Mouse (Mus musculus): Measurements from ENCODE around the gene Cldn12.

Gene Cldn12

DNA sequence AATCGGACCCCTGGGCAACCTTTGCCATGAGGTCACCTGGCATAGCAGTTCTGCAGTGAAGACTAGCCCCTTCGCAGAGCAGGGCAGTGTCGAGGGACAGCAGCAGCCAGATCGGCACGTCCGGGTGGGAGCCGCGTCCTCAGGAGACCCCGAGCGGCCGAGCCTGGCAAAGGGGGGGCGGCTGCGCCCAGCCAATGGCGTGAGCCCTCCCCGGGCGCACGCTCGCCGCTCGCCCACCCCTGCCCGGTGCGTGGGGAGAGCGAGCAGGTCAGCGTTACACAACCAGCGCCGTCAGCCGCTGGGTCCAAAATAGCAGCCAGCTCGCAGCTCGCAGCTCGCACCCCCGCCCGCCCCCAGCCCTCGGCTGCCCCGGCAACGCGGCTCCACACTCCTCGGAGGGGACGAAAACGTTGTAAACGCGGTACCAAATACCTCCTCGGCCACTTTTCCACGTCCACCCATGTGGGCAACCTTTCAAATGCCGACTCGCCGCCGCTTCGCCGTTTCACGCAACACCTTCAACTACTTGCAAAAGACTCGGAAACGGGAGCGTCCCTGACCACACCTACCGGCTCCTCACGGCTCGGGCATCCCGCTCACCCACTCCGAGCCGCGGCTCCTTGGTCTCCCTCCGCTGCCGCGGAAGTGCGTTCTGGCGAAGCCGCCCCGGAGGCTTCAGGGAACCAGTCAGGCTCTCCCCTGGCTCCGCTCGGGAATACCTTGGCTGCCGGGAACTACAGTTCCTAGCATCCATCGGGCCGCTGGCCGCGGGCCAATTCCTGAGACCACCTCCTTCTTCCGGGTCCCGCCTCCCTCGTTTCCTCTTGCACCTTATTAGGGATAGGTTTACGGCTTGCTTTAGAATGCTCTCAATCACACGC, at the start of gene Cldn12:
Cldn12 (minus strand) TSS at position 763 of the 881 bp plus-strand sequence.
- no peak for DNase-seq (ENCODE audit: low read depth, low spot score)

DNA sequence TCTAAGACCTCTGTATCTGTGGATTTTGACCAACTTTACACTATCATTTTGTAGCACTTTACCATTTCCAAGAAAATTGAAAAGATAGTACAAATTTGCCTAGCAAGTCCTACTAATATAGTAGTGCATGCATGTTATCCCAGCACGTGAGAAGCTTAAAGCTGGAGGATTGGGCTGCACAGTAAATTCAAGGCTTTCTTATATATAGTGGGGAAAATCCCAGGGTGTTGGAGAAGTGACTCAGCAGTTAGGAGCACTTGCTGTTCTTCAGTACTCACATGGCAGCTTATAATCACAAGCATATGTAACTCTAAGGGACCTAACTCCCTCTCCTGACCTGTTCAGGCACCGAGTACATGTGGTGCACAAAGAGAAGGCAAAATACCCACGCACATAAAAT, 47.7 kb upstream of the Cldn12 start:
- no peak for DNase-seq (ENCODE audit: low read depth, low spot score)

DNA sequence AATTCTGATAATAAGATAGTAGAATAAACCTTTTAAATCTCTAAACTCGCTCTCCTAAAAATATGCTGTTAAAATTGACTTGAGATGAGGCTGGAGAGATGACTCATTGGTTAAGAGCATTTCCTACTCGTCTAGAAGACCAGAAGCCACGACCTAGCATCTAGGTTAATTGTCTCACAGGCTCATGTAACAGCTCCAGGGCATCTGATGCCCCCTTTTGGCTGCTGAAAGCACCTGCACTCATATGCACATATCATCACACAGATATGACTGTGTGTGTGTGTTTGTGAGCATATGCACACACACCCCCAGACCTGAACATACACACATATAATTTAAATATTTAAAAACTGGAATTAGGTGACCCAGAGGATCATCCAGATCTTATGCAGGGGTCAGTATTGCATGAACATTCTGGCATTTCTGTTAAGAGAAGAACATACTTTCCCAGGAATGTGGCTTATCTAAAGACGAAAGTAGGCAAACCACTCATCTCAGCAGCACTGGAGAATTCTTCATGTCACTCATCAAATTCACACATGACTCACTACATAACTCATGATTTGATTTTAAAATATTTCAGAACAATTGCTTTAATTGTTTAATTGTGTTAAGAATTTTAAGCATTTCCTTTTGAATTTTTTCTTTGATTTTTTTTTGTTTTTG, 46.4 kb upstream of the Cldn12 start:
- DNase-seq (ENCODE audit: low read depth, low spot score) = no peak

DNA sequence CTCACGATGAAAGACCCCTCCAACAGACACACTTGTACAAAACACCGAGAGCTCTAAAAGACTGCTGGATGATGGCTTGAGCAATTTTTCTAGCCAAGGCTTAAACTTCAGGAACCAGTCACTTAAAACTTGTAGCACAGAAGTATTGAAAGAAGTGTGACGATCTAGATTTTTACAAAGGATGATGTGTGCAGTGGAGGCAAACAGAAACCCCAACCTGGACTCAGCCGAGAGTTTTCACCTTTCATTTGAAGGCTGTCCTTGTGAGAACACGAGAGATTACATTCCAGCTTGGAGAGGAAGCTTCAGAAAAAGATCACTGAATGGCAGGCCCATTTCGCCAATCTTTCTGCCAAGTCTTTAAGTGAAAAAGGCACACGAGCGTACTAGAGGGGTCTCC, 45.0 kb upstream of the Cldn12 start:
- DNase-seq (ENCODE audit: low read depth, low spot score) = no peak

DNA sequence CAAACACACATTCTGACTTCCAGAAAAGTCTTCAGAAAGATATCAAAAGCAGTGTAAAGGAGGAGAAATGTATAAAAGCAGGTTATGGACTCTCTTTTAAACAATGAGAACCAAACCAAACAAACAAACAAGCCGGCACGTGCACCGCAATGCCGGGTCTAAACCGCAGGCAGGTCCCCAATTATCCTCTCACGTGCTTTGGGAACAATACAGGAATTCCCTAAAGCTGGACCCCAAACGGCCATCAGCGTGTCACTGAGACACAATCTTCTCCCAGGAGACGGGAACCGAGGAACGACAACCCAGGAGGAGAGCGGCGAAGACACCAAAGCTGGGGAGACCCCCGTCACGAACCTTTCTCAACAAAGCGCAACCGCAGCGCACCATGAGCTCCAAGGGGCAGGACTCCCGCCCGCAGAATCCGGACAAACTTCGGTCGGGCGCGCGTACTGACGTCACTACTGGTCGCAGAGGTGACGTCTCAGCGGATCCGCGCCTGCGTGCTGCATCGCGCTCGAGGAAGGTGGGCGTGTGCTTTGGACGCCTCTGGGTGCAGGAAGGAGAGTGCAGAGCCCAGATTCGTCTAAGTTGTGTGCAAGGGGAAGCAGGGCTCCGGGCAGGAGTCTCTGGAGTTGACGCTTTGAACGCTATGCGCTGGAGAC, 44.5 kb upstream of the Cldn12 start, which contains the start of gene Gtpbp10:
Gtpbp10 (minus strand) TSS at position 460 of the 662 bp plus-strand sequence.
- peak; percentile 61 for DNase-seq (ENCODE audit: low read depth, low spot score)

DNA sequence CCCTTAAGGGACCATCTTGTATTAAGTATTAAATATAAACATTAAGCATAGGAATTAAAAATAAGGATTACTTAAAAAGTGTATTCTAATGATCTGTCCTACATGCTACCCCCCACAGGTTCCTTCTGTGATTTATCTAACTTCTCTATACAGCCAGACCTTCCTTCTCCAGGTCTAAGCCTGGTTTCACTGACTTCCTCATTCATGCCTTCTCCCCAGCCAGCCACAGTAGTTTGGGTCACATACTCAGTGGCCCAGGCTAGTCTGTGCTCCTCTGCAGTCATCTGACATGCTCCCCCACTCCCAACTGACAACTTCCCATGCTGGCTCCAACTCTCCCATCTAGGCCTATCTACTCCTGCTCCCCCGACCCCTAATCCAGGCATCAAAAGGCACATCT, 36.4 kb upstream of the Cldn12 start:
- DNase-seq (ENCODE audit: low read depth, low spot score) = no peak

DNA sequence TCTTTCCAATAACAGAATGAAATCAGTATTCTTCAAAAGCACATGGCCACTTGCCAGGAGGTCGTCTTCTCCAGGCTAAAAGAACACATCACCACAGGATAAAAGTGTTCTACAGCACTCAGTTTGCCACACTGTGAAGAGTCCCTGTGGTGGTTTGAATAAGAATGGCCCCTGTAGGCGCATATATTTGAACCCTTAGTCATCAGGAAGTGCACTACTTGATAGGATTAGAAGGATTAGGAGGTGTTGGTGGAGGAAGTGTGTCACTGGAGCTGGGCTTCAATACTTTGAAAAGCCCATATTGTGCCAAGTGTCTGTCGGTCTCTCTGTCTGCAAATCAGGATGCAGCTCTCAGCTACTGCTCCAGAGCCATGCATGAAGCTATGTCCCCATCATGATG, 25.6 kb upstream of the Cldn12 start:
- no peak for DNase-seq (ENCODE audit: low read depth, low spot score)

DNA sequence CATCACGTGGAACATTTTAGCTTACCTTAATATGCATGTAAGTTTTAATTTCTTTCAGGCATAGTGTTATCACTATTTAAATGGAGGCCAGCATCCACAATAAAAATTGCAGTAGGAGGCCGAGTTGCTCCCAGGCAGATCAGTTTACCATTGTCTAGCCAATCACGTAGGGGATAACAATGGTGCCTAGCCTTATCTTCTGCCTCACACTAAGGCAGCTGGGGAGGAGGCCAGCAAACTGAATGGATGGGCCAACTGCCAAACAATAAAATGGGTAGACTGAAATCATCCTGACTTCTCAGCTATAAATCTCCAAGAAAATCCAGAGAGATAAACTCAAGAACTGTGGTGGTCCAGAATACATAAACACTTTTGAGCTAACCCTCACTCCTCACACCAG, 25.0 kb upstream of the Cldn12 start:
- no peak for DNase-seq (ENCODE audit: low read depth, low spot score)

DNA sequence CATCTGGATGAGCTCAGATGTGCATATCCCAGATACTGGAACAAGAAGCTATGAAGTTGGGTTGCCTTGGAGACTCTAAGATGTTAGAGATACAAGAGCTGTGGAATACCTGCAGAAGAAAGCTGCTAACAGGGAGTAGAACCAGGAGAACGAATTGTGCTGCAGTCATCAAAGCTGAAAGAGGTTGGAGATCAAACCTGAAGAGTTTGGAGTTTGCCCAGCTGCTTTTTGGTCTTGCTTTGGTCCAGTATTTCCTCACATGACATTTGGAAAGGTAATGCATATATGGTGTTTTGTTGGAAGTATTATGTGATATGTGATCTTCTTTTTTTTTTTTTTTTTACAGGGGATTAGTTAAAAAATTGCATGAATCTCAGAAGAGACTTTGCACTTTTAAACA, 21.4 kb upstream of the Cldn12 start:
- DNase-seq (ENCODE audit: low read depth, low spot score) = no peak

DNA sequence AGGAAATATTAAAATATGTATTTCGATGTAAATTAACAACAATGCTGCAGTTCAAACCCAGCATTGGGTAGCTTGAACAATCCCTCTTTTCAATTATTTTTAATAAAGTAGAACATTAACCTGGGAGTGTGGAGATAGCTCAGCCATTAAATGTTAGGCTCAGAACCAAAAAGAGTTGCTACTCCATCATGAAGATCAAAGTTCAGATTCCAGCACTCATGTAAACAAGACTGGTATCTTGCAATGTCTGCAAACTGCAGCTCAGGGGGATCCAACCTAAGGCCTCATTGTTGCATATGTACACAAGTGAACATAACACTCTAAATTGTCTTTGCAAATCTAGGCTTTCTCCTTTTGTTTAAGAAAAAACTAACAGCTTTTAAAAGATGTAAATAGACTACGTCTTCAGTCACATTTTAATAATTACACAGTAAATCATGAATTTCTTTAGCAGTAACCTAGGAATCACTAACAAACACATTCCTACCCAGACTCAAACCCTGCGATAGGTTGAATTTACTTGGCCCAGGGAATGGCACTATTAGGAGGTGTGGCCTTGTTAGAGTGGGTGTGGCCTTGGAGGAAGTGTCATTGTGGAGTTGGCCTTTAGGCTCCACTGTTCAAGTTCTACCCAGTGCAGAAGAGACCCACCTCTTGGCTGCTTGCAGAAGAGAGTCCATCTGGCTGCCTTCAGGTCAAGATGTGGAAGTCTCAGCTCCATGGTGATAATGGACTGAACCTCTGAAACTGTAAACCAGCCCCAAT, 19.1 kb upstream of the Cldn12 start:
- no peak for DNase-seq (ENCODE audit: low read depth, low spot score)

DNA sequence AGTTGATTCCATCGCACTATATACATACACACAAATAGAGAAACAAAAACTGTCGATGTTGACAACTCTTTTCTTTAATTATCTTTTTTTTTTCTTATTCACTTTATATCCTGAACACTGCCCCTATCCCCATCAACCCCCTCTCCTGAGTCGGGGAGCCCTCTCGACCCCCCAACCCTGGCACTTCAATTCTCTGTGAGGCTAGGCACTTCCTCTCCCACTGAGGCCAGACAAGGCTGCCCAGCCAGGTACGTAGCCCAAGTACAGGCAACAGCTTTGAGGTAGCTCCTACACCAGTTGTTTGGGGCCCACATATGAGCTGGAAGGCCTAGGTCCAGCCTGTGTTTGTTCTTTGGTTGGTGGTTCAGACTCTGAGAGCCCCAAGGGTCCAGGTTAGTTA, 653 bp upstream of the Cldn12 start:
- no peak for DNase-seq (ENCODE audit: low read depth, low spot score)

DNA sequence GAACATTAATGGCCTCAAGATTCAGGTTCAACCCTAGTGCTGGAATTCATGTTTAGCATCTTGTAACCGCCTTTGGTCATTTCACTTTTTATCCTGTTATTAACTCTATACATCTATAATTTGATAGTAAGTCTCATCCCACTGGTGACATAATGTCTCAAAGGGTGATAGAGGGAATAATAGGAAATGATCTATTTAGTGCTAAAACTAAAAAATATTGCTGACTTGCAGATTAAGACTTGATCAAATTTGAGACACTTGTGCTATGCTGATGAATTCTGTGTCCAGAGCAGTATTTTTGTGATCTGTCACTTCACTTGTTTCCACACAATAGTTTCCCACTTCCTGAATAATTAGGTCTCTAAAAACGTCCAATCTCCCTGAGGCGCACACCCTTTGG, 3.4 kb downstream of the Cldn12 start:
- no peak for DNase-seq (ENCODE audit: low read depth, low spot score)

DNA sequence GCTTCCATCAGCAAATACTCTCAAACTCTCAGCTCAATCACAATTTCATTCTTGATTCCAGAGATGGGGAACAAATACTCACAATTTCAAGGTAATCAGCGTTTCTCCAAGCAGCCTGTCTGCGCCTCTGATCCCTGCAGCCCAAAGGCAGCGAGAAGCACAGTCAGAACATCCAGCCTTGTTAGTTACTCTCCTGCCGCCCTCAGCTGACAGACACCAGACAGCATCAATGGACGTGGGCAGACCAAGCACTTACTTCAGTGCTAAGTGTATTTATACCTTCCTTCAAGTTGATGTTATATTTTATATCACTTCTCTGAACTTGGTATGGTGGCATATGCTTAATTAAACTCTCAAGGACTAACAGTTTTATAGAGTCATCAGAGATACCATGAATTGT, 3.8 kb downstream of the Cldn12 start:
- no peak for DNase-seq (ENCODE audit: low read depth, low spot score)

DNA sequence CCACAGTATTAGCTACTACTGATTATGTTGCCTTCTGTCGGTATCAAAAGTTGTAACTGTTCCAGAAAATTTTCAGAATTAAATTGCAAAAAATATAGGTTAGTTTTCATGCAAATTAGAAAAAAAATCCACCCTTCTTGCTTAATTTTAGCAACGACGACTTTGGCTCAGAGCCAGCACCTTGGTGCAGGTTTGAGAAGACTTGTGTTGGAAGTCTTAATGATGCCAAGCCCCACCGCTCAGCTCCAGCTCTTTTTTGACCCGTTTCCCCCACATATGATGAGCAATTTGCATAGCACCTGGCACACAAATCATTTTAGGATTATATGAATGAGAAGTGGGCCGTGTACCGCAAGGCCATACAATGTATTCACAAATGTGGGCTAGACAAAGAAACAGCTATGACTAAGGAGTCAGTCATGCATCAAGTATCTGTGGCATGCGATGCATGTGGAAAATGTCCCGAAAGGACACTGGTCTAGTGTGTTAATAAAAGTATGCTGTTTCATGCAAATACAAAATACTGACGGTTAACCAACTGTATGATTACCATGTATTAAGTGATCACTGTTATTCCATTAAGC, 4.4 kb downstream of the Cldn12 start:
- no peak for DNase-seq (ENCODE audit: low read depth, low spot score)

DNA sequence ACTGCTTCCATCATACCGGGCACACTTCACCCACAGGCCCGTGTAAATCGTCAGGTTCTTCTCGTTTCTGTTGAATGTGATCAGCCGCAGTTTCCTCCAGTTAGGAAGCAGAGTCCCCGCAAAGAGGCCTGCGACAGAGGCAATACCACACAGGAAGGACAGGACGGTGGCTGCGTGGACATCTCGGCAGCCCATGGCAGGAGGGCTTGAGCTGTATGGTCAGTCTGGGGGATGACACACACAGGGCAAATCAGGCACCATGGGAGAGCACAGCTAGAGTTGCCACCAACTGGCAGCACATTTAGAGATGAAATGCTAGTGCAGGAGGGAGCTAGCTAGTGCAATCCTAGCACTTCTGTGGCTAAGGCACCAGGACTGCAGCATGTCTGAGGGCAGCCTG, 6.5 kb downstream of the Cldn12 start:
- no peak for DNase-seq (ENCODE audit: low read depth, low spot score)

DNA sequence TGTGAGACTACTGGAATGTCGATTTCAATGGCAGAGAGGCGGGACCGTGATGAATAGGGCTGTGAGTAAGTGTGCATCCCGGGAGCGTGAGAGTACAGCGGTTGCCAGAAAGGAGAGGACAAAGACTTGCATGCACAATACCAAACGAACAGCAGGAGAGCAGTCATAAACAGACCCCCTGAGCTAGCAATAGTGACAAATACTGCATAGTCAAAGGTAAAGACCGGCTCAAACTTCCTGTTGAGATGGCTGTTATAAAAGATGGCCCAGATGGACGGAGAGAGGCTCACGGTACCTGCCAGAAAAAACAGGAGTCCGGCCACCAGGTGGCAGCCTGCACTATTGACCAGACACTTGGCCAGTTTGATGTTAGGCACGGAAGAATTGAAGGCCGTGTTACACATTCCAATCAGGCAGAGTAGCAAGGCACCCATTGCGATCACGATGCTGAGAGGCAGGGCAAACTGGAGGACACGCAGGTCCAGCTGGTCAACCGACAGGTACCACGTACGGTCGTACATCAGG, 7.0 kb downstream of the Cldn12 start:
- DNase-seq (ENCODE audit: low read depth, low spot score) = no peak

DNA sequence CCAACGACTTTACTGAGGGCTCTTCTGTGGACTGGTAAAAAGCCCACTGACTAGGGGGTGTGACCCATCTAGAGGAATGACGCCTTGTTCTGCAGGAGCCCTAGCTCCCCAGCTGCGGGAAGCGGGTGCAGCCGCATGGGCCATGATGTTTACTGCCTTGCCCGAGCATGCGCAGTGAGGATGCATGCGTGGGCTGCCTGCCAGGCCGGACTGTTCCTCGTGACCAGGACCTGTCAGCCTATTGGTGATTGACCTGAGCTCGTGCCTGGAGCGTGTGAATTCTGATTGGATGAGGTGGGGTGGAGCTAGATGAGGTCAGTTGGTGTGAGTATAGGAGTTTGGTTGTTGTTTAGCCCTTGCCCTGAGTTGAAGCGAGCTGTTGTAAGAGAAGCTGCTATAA, 10.3 kb downstream of the Cldn12 start:
- no peak for DNase-seq (ENCODE audit: low read depth, low spot score)

DNA sequence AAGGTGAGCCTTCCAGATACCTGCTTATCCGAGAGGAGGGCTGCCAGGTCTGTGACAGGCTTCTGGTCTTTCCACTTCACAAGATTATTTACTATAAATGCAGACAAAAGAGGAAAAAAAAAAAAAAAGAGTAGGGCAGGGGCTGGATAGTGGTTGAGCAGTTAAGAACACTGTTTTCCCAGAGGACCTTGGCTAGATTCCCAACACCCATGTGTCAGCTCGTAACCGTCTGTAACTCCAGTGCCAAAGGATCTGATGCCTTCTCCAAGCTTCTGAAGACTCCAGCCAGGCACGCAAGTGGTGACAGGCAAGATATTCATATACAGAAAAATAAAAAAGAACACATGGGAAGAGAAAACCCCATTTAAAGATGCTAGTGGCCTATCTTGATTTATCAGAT, 11.4 kb downstream of the Cldn12 start:
- no peak for DNase-seq (ENCODE audit: low read depth, low spot score)

DNA sequence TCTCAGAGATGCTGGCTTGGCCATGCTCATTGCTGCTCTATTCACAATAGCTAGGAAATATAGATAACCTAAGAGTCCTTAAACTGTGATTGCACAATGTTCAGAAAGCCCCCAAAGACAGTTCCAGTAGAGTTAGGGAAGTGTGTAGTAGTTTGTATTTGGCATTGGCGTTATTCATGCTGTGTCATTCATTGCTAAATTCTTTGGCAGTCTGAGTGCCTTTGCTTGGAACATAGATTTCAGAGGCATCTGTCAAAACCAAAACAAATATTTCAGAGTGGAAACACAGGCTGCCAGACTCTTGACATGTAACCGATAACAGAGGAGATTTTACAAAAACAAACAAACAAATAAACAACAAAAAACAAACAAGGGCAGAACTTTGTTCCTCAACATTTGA, 13.2 kb downstream of the Cldn12 start:
- DNase-seq (ENCODE audit: low read depth, low spot score) = no peak

DNA sequence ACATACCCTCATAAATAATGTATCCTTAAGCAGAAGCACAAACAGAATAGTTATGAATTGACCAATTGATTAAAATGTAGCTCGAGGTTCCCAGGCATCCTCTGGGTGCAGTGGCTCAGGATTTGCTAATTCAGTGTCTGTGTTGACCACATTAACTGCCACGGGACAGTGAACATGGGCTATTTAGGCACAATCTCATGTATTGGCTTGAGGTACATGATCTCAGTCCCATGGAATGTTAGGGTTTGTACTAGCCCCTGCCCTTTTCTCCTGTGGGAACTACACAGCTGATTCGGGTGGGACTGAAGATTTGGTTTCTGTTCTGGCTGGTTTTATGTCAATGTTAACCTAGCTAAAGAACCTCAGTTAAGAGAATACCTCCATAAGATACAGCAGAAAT, 18.4 kb downstream of the Cldn12 start:
- no peak for DNase-seq (ENCODE audit: low read depth, low spot score)

DNA sequence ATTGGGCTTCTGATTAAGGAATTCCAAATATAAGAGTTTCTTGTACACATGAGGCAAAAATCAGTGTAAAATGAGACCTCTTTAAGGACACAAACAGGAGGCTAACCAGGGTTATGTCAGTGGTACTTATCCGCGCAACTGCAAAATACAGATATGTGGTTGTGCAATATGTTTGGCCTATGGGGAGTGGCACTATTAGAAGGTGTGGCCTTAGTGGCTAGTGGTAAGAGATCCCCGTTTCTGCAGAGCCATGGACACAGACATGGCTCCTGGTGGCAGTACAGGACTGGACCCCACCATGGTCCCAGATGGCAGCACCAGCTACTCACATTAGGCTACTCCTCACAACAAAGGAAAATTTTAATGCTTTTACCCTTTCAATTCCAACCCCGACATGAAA, 19.7 kb downstream of the Cldn12 start:
- no peak for DNase-seq (ENCODE audit: low read depth, low spot score)
